Mouse (Mus musculus) megakaryocyte, embryonic 14.5 days (primary cell): ENCODE data around the gene Wdr3.

Experiments
- FLI1 ChIP-seq: IDR thresholded peaks from 2 replicates; pipeline ENCODE4 v1.6.1; 2012; ENCODE audit warnings: low read length, inconsistent platforms, mixed read lengths
- GATA1 ChIP-seq: IDR thresholded peaks from 3 replicates; pipeline ENCODE4 v1.6.1; 2012; ENCODE audit warnings: mixed read lengths, low read length, inconsistent platforms, borderline replicate concordance

DNA sequence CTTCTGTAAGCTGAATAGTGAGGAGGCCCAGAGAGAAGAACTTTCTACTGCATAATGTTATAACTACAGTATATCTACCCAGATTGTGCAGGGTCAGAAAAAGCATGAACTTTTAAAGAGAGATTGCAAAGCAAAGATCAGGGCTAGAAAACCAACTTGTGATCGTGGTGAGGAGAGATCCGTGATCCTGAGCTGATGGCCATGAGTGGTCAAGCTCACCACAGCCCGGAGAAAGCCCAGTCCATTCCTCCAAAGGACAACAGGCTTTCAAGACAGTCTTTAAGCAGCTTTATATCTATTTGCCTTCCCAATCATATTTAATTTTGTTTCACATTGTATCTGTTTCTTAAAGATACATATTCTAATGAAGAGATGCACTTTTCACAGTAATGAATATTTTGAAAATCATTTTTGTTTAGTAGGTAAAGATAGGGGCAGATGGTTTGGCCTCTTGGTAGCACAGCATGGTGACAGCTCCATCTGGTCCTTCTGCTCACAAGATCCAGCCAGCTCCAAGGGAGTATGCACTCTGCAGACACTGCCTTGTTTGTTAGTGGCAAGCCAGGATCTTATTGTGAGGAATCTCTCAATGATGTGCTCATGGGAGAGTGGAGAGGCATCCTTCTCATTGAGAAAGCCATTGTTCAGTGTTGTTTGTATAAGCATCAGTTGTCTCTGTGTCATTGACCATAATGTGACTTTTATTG lies 59.7 kb downstream of the Wdr3 start:
- TF ChIP-seq GATA1 (no peak), FLI1 (no peak)
